Mouse (Mus musculus) MEL (cell line): ENCODE data around the gene Nts. TPM values are rescaled to one million over a fixed set of nuclear protein-coding genes. Genes with fewer than 3 reads are reported as not detected.

ENCODE experiments used
- DNase-seq: peaks from one replicate; pipeline ENCODE4 v3.0.0; 2011; ENCODE audit warnings: low read depth, low spot score
- H3K27ac ChIP-seq: 2 replicates; pipeline ENCODE4 v1.5.1; 2012; ENCODE audit warnings: low read depth, mild to moderate bottlenecking, control low read depth, low read length, moderate library complexity; ENCODE audit not compliant: control insufficient read depth
- H3K27me3 ChIP-seq, 2 experiments: fragments of 150-350 bp in 1 of 2; sonication (generic) in 1 of 2; 2 replicates each; pipeline ENCODE4 v1.6.1; 2012; ENCODE audit warnings: low read length in 2 of 2, mild to moderate bottlenecking in 2 of 2, improper control_type of control experiment in 1 of 2, moderate library complexity in 1 of 2; ENCODE audit not compliant: insufficient read depth in 2 of 2, control insufficient read depth in 1 of 2
- H3K36me3 ChIP-seq, 2 experiments: 2 replicates each; pipeline ENCODE4 v1.6.1; 2012 to 2014; ENCODE audit warnings: low read length in 2 of 2, improper control_type of control experiment in 1 of 2, inconsistent platforms in 1 of 2, mild to moderate bottlenecking in 1 of 2; ENCODE audit not compliant: insufficient read depth in 2 of 2, control insufficient read depth in 1 of 2
- H3K4me1 ChIP-seq, 2 experiments: fragments of 150-350 bp in 1 of 2; sonication (generic) in 1 of 2; 2 replicates each; pipeline ENCODE4 v1.6.1; 2012; ENCODE audit warnings: low read length in 2 of 2, improper control_type of control experiment in 1 of 2, mild to moderate bottlenecking in 1 of 2; ENCODE audit not compliant: insufficient read depth in 2 of 2, control insufficient read depth in 1 of 2
- H3K4me3 ChIP-seq, 2 experiments: fragments of 150-350 bp in 1 of 2; sonication (generic) in 1 of 2; 2 replicates each; pipeline ENCODE4 v1.5.1; 2012; ENCODE audit warnings: low read depth in 2 of 2, low read length in 2 of 2, mild to moderate bottlenecking in 2 of 2, moderate library complexity in 2 of 2, control low read depth in 1 of 2, improper control_type of control experiment in 1 of 2; ENCODE audit not compliant: control insufficient read depth in 1 of 2, insufficient read depth in 1 of 2
- H3K79me2 ChIP-seq: 2 replicates; pipeline ENCODE4 v1.6.1; 2012; ENCODE audit warnings: mild to moderate bottlenecking, low read length, moderate library complexity; ENCODE audit not compliant: control insufficient read depth, poor library complexity, insufficient read depth
- H3K9ac ChIP-seq: 2 replicates; pipeline ENCODE4 v1.6.1; 2012; ENCODE audit warnings: low read depth, mild to moderate bottlenecking, control low read depth, low read length, moderate library complexity; ENCODE audit not compliant: control insufficient read depth, poor library complexity, severe bottlenecking
- H3K9me3 ChIP-seq: fragments of 150-350 bp; sonication (generic); replicated peaks from 2 replicates; pipeline ENCODE4 v1.6.1; 2012; ENCODE audit warnings: mild to moderate bottlenecking, low read length, improper control_type of control experiment, moderate library complexity; ENCODE audit not compliant: insufficient read depth
- BHLHE40 ChIP-seq: IDR thresholded peaks from 2 replicates; pipeline ENCODE4 v1.6.1; 2012; ENCODE audit warnings: low read depth, mild to moderate bottlenecking, inconsistent platforms, low read length, improper control_type of control experiment, borderline replicate concordance
- CHD2 ChIP-seq: IDR thresholded peaks from 2 replicates; pipeline ENCODE4 v1.6.1; 2011; ENCODE audit warnings: low read length, improper control_type of control experiment
- CTCF ChIP-seq, 3 experiments: IDR thresholded peaks in 2 of 3; conservative IDR thresholded peaks in 1 of 3; 2 replicates each; pipeline ENCODE4 v1.5.1; 2011 to 2012; ENCODE audit warnings: low read length in 3 of 3, low read depth in 2 of 3, mild to moderate bottlenecking in 2 of 3, improper control_type of control experiment in 1 of 3, inconsistent platforms in 1 of 3, mixed read lengths in 1 of 3, moderate library complexity in 1 of 3; ENCODE audit not compliant: control insufficient read depth in 1 of 3, insufficient read depth in 1 of 3, poor library complexity in 1 of 3, severe bottlenecking in 1 of 3
- E2F4 ChIP-seq: IDR thresholded peaks from 2 replicates; pipeline ENCODE4 v1.6.1; 2011; ENCODE audit warnings: low read depth, low read length, improper control_type of control experiment, borderline replicate concordance
- ELF1 ChIP-seq: IDR thresholded peaks from 2 replicates; pipeline ENCODE4 v1.6.1; 2014; ENCODE audit warnings: low read depth, mild to moderate bottlenecking, inconsistent platforms, low read length, improper control_type of control experiment, moderate library complexity
- EP300 ChIP-seq, 2 experiments: IDR thresholded peaks; 2 replicates each; pipeline ENCODE4 v1.6.1; 2011; ENCODE audit warnings: improper control_type of control experiment in 2 of 2, low read length in 2 of 2, low read depth in 1 of 2, mild to moderate bottlenecking in 1 of 2
- GABPA ChIP-seq: IDR thresholded peaks from 2 replicates; pipeline ENCODE4 v1.6.1; 2012; ENCODE audit warnings: low read depth, mild to moderate bottlenecking, inconsistent platforms, low read length, improper control_type of control experiment, moderate library complexity
- GATA1 ChIP-seq: IDR thresholded peaks from 2 replicates; pipeline ENCODE4 v1.6.1; 2011; ENCODE audit warnings: low read depth, low read length, improper control_type of control experiment
- HCFC1 ChIP-seq: IDR thresholded peaks from 2 replicates; pipeline ENCODE4 v1.6.1; 2012; ENCODE audit warnings: low read depth, mild to moderate bottlenecking, inconsistent platforms, low read length, improper control_type of control experiment, moderate library complexity
- JUND ChIP-seq: IDR thresholded peaks from 2 replicates; pipeline ENCODE4 v1.6.1; 2011; ENCODE audit warnings: low read depth, mild to moderate bottlenecking, improper control_type of control experiment, low read length
- KAT2A ChIP-seq: conservative IDR thresholded peaks from 2 replicates; pipeline ENCODE4 v1.6.1; 2012; ENCODE audit warnings: low read depth, low read length, improper control_type of control experiment, inconsistent platforms
- MAX ChIP-seq: IDR thresholded peaks from 2 replicates; pipeline ENCODE4 v1.6.1; 2011; ENCODE audit warnings: low read length, improper control_type of control experiment
- MXI1 ChIP-seq: IDR thresholded peaks from 2 replicates; pipeline ENCODE4 v1.6.1; 2011; ENCODE audit warnings: mild to moderate bottlenecking, low read depth, low read length, improper control_type of control experiment
- MYB ChIP-seq: IDR thresholded peaks from 2 replicates; pipeline ENCODE4 v1.6.1; 2011; ENCODE audit warnings: mild to moderate bottlenecking, low read depth, low read length, improper control_type of control experiment
- MYC ChIP-seq: IDR thresholded peaks from 2 replicates; pipeline ENCODE4 v1.6.1; 2011; ENCODE audit warnings: low read depth, mild to moderate bottlenecking, low read length, improper control_type of control experiment, moderate library complexity
- NELFE ChIP-seq: IDR thresholded peaks from 2 replicates; pipeline ENCODE4 v1.6.1; 2011; ENCODE audit warnings: low read depth, low read length, improper control_type of control experiment
- NRF1 ChIP-seq: IDR thresholded peaks from 2 replicates; pipeline ENCODE4 v1.6.1; 2014; ENCODE audit warnings: low read depth, mild to moderate bottlenecking, inconsistent platforms, low read length, improper control_type of control experiment, moderate library complexity; ENCODE audit not compliant: poor library complexity, insufficient read depth, severe bottlenecking
- POLR2A ChIP-seq, 2 experiments: IDR thresholded peaks; 2 replicates each; pipeline ENCODE4 v1.6.1; 2011 to 2012; ENCODE audit warnings: low read length in 2 of 2, mild to moderate bottlenecking in 2 of 2, control low read depth in 1 of 2, improper control_type of control experiment in 1 of 2, low read depth in 1 of 2, moderate library complexity in 1 of 2; ENCODE audit not compliant: control insufficient read depth in 1 of 2, insufficient read depth in 1 of 2, poor library complexity in 1 of 2
- POLR2AphosphoS2 ChIP-seq: IDR thresholded peaks from 2 replicates; pipeline ENCODE4 v1.6.1; 2011; ENCODE audit warnings: low read length, improper control_type of control experiment
- POLR2AphosphoS5 ChIP-seq: IDR thresholded peaks from 2 replicates; pipeline ENCODE4 v1.6.1; 2012; ENCODE audit warnings: low read depth, borderline replicate concordance, mild to moderate bottlenecking, inconsistent platforms, low read length, moderate library complexity, mixed read lengths
- RAD21 ChIP-seq: IDR thresholded peaks from 2 replicates; pipeline ENCODE4 v1.6.1; 2011; ENCODE audit warnings: mild to moderate bottlenecking, low read depth, low read length, improper control_type of control experiment
- RCOR1 ChIP-seq: IDR thresholded peaks from 2 replicates; pipeline ENCODE4 v1.6.1; 2012; ENCODE audit warnings: low read depth, mild to moderate bottlenecking, inconsistent platforms, low read length, improper control_type of control experiment
- SIN3A ChIP-seq: IDR thresholded peaks from 2 replicates; pipeline ENCODE4 v1.6.1; 2012; ENCODE audit warnings: low read length, improper control_type of control experiment, inconsistent platforms
- SMC3 ChIP-seq: IDR thresholded peaks from 2 replicates; pipeline ENCODE4 v1.6.1; 2011; ENCODE audit warnings: low read depth, low read length, improper control_type of control experiment
- TAL1 ChIP-seq: IDR thresholded peaks from 2 replicates; pipeline ENCODE4 v1.6.1; 2012; ENCODE audit warnings: mild to moderate bottlenecking, inconsistent platforms, low read length, moderate library complexity, mixed read lengths
- TBP ChIP-seq: IDR thresholded peaks from 2 replicates; pipeline ENCODE4 v1.8.0; 2011; ENCODE audit warnings: low read depth, low read length, improper control_type of control experiment
- TCF12 ChIP-seq: IDR thresholded peaks from 2 replicates; pipeline ENCODE4 v1.6.1; 2014; ENCODE audit warnings: low read depth, mild to moderate bottlenecking, inconsistent platforms, low read length, improper control_type of control experiment, moderate library complexity
- UBTF ChIP-seq: IDR thresholded peaks from 2 replicates; pipeline ENCODE4 v1.6.1; 2012; ENCODE audit warnings: low read depth, mild to moderate bottlenecking, inconsistent platforms, low read length, improper control_type of control experiment, moderate library complexity, borderline replicate concordance; ENCODE audit not compliant: insufficient read depth
- USF1 ChIP-seq: IDR thresholded peaks from 2 replicates; pipeline ENCODE4 v1.6.1; 2014; ENCODE audit warnings: low read depth, mild to moderate bottlenecking, inconsistent platforms, low read length, improper control_type of control experiment, moderate library complexity
- USF2 ChIP-seq, 2 experiments: IDR thresholded peaks; 2 replicates each; pipeline ENCODE4 v1.6.1; 2011 to 2012; ENCODE audit warnings: improper control_type of control experiment in 2 of 2, low read length in 2 of 2, borderline replicate concordance in 1 of 2, inconsistent platforms in 1 of 2, low read depth in 1 of 2, mild to moderate bottlenecking in 1 of 2; ENCODE audit not compliant: insufficient read depth in 1 of 2
- ZKSCAN1 ChIP-seq: IDR thresholded peaks from 2 replicates; pipeline ENCODE4 v1.6.1; 2012; ENCODE audit warnings: low read depth, mild to moderate bottlenecking, inconsistent platforms, low read length, improper control_type of control experiment, moderate library complexity
- ZMIZ1 ChIP-seq: IDR thresholded peaks from 2 replicates; pipeline ENCODE4 v1.6.1; 2012; ENCODE audit warnings: low read depth, mild to moderate bottlenecking, inconsistent platforms, low read length, improper control_type of control experiment, moderate library complexity
- polyA plus RNA-seq, 2 experiments: library from polyadenylated mRNA; stranded (reverse) in 1 of 2; unstranded in 1 of 2; fragments of >175 nt in 1 of 2; fragments of >200 nt in 1 of 2; gene quantifications; 2 replicates each; pipeline versions ENCODE4 v1.2.1 to v1.2.4; 2012; ENCODE audit warnings: low replicate concordance in 2 of 2, low read depth in 1 of 2; ENCODE audit not compliant: insufficient read length in 2 of 2, insufficient read depth in 1 of 2, missing spikeins in 1 of 2
- total RNA-seq: library from RNA; depleted of rRNA; stranded (reverse); fragments of 300-350 nt; gene quantifications from 2 replicates; pipeline ENCODE4 v1.2.3, GENCODE M21; 2012

Gene Nts
- total and polyA plus RNA-seq, 3 experiments = not detected

DNA sequence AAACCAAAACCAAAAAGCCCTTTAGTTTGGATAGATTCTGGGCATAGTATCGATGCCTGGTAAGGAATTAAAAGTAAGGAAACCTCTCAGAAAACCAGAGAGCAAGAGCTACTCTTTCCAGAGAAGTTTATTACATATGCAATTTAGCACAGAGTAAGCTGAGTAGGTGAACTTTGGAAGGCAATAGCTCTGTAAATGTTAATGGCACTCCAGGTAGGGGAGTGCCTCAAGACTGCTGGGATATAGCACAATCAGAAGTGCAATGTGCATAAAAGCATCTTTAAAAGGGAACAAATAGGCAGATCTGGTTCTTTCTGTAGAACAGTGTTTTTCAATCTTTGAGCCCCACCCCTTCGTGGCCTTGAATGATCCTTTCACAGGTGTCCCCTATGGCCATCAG, 20.9 kb downstream of the Nts start:
- Histone ChIP-seq H3K36me3 (no peaks in the 10 kb centered on the region), H3K4me3 (no peak overlapping the region), H3K4me1 (no peaks in the 10 kb centered on the region), H3K79me2 (no peaks in the 10 kb centered on the region), H3K27ac (no peak overlapping the region), H3K9me3 (no peaks in the 10 kb centered on the region), H3K9ac (no peak overlapping the region), H3K27me3 (no peaks in the 10 kb centered on the region)
- no peak for TF ChIP-seq UBTF
- no peak for TF ChIP-seq HCFC1
- no peak for TF ChIP-seq BHLHE40
- no peak for TF ChIP-seq SMC3
- no peak for TF ChIP-seq SIN3A
- TF ChIP-seq TCF12 = no peak
- no peak for TF ChIP-seq CHD2
- TF ChIP-seq RAD21 = no peak
- TF ChIP-seq POLR2AphosphoS5 = no peak
- no peak for TF ChIP-seq JUND
- TF ChIP-seq ZKSCAN1 = no peak
- no peak for TF ChIP-seq KAT2A
- no peak for TF ChIP-seq TAL1
- no peak for TF ChIP-seq EP300 (IDR thresholded peaks at IDR 0.05; ENCODE audit: low read depth in 1 of 2, low read length in 2 of 2)
- TF ChIP-seq GABPA = no peak
- TF ChIP-seq MXI1 = no peak
- no peak for TF ChIP-seq ZMIZ1
- no peak for TF ChIP-seq NRF1
- DNase-seq = no peak

DNA sequence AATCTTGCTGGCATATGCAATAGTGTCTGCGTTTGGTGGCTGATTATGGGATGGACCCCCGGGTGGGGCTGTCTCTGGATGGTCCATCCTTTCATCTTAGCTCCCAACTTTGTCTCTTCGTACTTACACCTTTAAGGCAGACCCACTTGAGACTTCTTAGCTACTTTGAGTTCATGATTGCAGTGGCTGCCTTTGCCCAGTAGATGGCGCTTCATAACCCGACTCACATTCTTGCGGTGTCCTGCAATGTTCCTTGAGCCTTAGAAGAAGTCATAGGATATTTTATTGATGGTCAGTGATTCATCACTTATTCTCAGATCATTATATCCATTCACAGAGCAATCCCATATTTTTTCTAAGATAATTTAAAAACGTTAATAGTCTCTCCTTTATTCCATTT, 38.5 kb downstream of the Nts start:
- Histone ChIP-seq H3K9ac (no peak overlapping the region), H3K27ac (no peak overlapping the region), H3K9me3 (no peaks in the 10 kb centered on the region), H3K36me3 (no peaks in the 10 kb centered on the region), H3K4me1 (no peaks in the 10 kb centered on the region), H3K79me2 (no peaks in the 10 kb centered on the region), H3K4me3 (no peak overlapping the region), H3K27me3 (no peaks in the 10 kb centered on the region)
- peak; percentile 60 for DNase-seq
- TF ChIP-seq CTCF (IDR thresholded peaks at IDR 0.05 in 2 of 3, conservative IDR thresholded peaks at IDR 0.05 in 1 of 3; ENCODE audit: control insufficient read depth in 1 of 3, insufficient read depth in 1 of 3, low read depth in 2 of 3, low read length in 3 of 3, poor library complexity in 1 of 3, severe bottlenecking in 1 of 3) = peak; percentile 71 to 81 (median 75)
- no peak for TF ChIP-seq CHD2
- TF ChIP-seq E2F4 = no peak
- TF ChIP-seq ELF1 = no peak
- TF ChIP-seq NELFE = no peak
- no peak for TF ChIP-seq RCOR1
- no peak for TF ChIP-seq TAL1
- TF ChIP-seq USF2 (IDR thresholded peaks at IDR 0.05; ENCODE audit: borderline replicate concordance in 1 of 2, insufficient read depth in 1 of 2, low read depth in 1 of 2, low read length in 2 of 2) = no peak
- TF ChIP-seq MAX = no peak
- TF ChIP-seq EP300 (IDR thresholded peaks at IDR 0.05; ENCODE audit: low read depth in 1 of 2, low read length in 2 of 2) = no peak
- peak; percentile 44 for TF ChIP-seq RAD21
- TF ChIP-seq MYC = no peak
- no peak for TF ChIP-seq GATA1
- no peak for TF ChIP-seq POLR2A (IDR thresholded peaks at IDR 0.05; ENCODE audit: control insufficient read depth in 1 of 2, insufficient read depth in 1 of 2, low read depth in 1 of 2, low read length in 2 of 2, poor library complexity in 1 of 2)
- no peak for TF ChIP-seq ZKSCAN1
- no peak for TF ChIP-seq TBP
- TF ChIP-seq TCF12 = no peak
- no peak for TF ChIP-seq POLR2AphosphoS2
- no peak for TF ChIP-seq POLR2AphosphoS5
- TF ChIP-seq UBTF = no peak
- no peak for TF ChIP-seq GABPA
- TF ChIP-seq HCFC1 = no peak
- TF ChIP-seq MYB = no peak
- no peak for TF ChIP-seq USF1
- no peak for TF ChIP-seq SIN3A
